9 mouse cellular contexts compared by ENCODE assay signal in genomic region chr13:93144336-93145167, GRCm38 (mm10). TPM values are rescaled to one million over a fixed set of nuclear protein-coding genes. Genes with fewer than 3 reads are reported as not detected.
DNase-seq lines count a peak whose midpoint lies in the region; ATAC-seq and TF ChIP-seq lines count a peak whose summit lies in the region.
"Had no signal": no experiment of that assay in that cellular context is flagged by ENCODE, and none has a peak within 500 bp of the region (broad histone marks: within the 10 kb centered on the region; RNA-seq: fewer than 3 reads in every experiment).

TSS of gene Cmya5 (minus strand) at chr13:93144724.

- no peak for TF ChIP-seq POLR2A in liver, adult 2 months (IDR thresholded peaks at IDR 0.05; ENCODE audit: extremely low read depth, insufficient read depth, low read length)

- peak; percentile 33; the same call in 1 of the 2 replicates for TF ChIP-seq CTCF in liver, adult 2 months (IDR thresholded peaks at IDR 0.05; ENCODE audit: low read depth, low read length)

- H3K36me3 ChIP-seq in forebrain, embryonic 11.5 days (ENCODE audit: control insufficient read depth, insufficient read depth, low read length), result no peaks in the 10 kb centered on the region
- H3K36me3 ChIP-seq in heart, embryonic 14.5 days (ENCODE audit: control insufficient read depth, insufficient read depth, low read length), result peaks cover 16% of the 10 kb centered on the region
- H3K36me3 ChIP-seq in liver, adult 2 months (ENCODE audit: control insufficient read depth, insufficient read depth, low read length), result peaks cover 14% of the 10 kb centered on the region
- 0 out of 2 replicates have a peak, but pooled peaks cover 1% of the 10 kb centered on the region for H3K36me3 ChIP-seq in splenic B cell, adult 2 months (ENCODE audit: control insufficient read depth, insufficient read depth, low read length, poor library complexity, severe bottlenecking)

- peak within 1 kb of the TSS; percentile 64 for H3K9ac ChIP-seq in forebrain, embryonic 11.5 days (ENCODE audit: low read length)
- H3K9ac ChIP-seq in heart, embryonic 14.5 days (ENCODE audit: low read length), result peak within 1 kb of the TSS; percentile 85
- peak within 1 kb of the TSS; percentile 37 for H3K9ac ChIP-seq in liver, adult 2 months (ENCODE audit: low read depth, low read length)

- no peaks in the 10 kb centered on the region for H3K27me3 ChIP-seq in forebrain, embryonic 11.5 days (ENCODE audit: control insufficient read depth, insufficient read depth, low read length)
- H3K27me3 ChIP-seq in heart, embryonic 14.5 days (ENCODE audit: control insufficient read depth, insufficient read depth, low read length), result no peaks in the 10 kb centered on the region
- H3K27me3 ChIP-seq in liver, adult 2 months (ENCODE audit: control insufficient read depth, insufficient read depth, low read length), result no peaks in the 10 kb centered on the region
- no peaks in the 10 kb centered on the region for H3K27me3 ChIP-seq in splenic B cell, adult 2 months (ENCODE audit: control insufficient read depth, insufficient read depth, low read length, poor library complexity, severe bottlenecking)
- H3K27me3 ChIP-seq: CH12.LX had no signal

- DNase-seq in B cell, adult 2 months, result peak; percentile 51 to 55
- peak; percentile 76 for DNase-seq in forebrain, embryonic 11.5 days (ENCODE audit: low spot score)
- DNase-seq in kidney, postnatal 10 days, result peak; percentile 94
- DNase-seq in liver, adult 2 months (ENCODE audit: extremely low read depth, low read depth, low spot score), result peak; percentile 73
- peak; percentile 58 for DNase-seq in splenic B cell, adult 2 months (ENCODE audit: low read depth, low spot score)

- peak within 1 kb of the TSS; percentile 39 for H3K4me3 ChIP-seq in forebrain, embryonic 11.5 days (ENCODE audit: low read depth, low read length)
- peak within 1 kb of the TSS; percentile 65 to 89 for H3K4me3 ChIP-seq in heart, embryonic 14.5 days (ENCODE audit: control insufficient read depth in 1 of 2, insufficient read depth in 1 of 2, low read depth in 1 of 2, low read length in 2 of 2)
- H3K4me3 ChIP-seq in liver, adult 2 months (ENCODE audit: insufficient read depth, low read depth, low read length), result peak within 1 kb of the TSS; percentile 34

- peak; percentile 75 for ATAC-seq in cerebellum, adult (ENCODE audit: insufficient number of reproducible peaks, low FRiP score, low TSS enrichment)
- peak; percentile 91 for ATAC-seq in forebrain, embryonic 11.5 days (replicated peaks; ENCODE audit: low FRiP score)
- peak; percentile 88 for ATAC-seq in heart, embryonic 14.5 days (ENCODE audit: insufficient number of reproducible peaks, insufficient read depth, low FRiP score, low read depth)
- ATAC-seq in monocyte, adult 5-6 weeks (replicated peaks; ENCODE audit: insufficient number of reproducible peaks, low FRiP score, low TSS enrichment, poor library complexity, severe bottlenecking), result peak; percentile 77

- no peak within 1 kb of the TSS for H3K27ac ChIP-seq in forebrain, embryonic 11.5 days (ENCODE audit: low read depth, low read length)
- peak within 1 kb of the TSS; percentile 95 to 97 for H3K27ac ChIP-seq in heart, embryonic 14.5 days (replicated peaks in 1 of 2; ENCODE audit: control insufficient read depth in 1 of 2, insufficient read depth in 1 of 2, low read depth in 2 of 2, low read length in 2 of 2)
- H3K27ac ChIP-seq in liver, adult 2 months (replicated peaks; ENCODE audit: insufficient read depth, low read depth, low read length), result no peak within 1 kb of the TSS

- under 1% methylated on average over 44 of the region's 45 CpGs for WGBS in forebrain, embryonic 11.5 days
- under 1% methylated on average over 44 of the region's 45 CpGs for WGBS in heart, embryonic 14.5 days
- WGBS in liver, adult 2 months, result 8% methylated on average over 45 of the region's 45 CpGs

- peak within 1 kb of the TSS; percentile 96 for H3K4me2 ChIP-seq in forebrain, embryonic 11.5 days (ENCODE audit: low read depth, low read length, severe bottlenecking)
- H3K4me2 ChIP-seq in heart, embryonic 14.5 days (ENCODE audit: low read length), result peak within 1 kb of the TSS; percentile 82

- no peaks in the 10 kb centered on the region for H3K79me2 ChIP-seq in liver, adult 2 months (ENCODE audit: control insufficient read depth, insufficient read depth, low read length)

- H3K4me1 ChIP-seq in forebrain, embryonic 11.5 days (replicated peaks; ENCODE audit: control insufficient read depth, insufficient read depth, low read length), result no peaks in the 10 kb centered on the region
- H3K4me1 ChIP-seq in heart, embryonic 14.5 days (ENCODE audit: control insufficient read depth in 2 of 2, insufficient read depth in 2 of 2, low read length in 2 of 2), result peaks cover 8 to 12% of the 10 kb centered on the region in 2 experiments
- H3K4me1 ChIP-seq in liver, adult 2 months (ENCODE audit: control insufficient read depth, insufficient read depth, low read length), result peaks cover 2% of the 10 kb centered on the region; the same call in 1 of the 2 replicates

- H3K9me3 ChIP-seq in forebrain, embryonic 11.5 days (ENCODE audit: control insufficient read depth, low read length), result no peaks in the 10 kb centered on the region
- H3K9me3 ChIP-seq in heart, embryonic 14.5 days (ENCODE audit: control insufficient read depth, low read length), result no peaks in the 10 kb centered on the region

RNA-seq across cellular contexts. Expression of gene Cmya5, which starts in this region (rescaled TPM):
- 0.13 TPM in 1 of 2 replicates, not detected in the other for polyA plus RNA-seq in forebrain, embryonic 11.5 days (2014; fragmentation: Nextera tagmentation; extraction: Ambion mirVana)
- polyA plus RNA-seq in heart, embryonic 14.5 days (2014; fragmentation: Nextera tagmentation; extraction: Ambion mirVana), result 11.1 and 11.3 TPM in 2 replicates
- total RNA-seq in liver, adult 2 months (2014; rRNA removed), result under 0.01 and 0.55 TPM in 2 replicates
- 0.02 TPM in 1 of 2 replicates, not detected in the other for polyA plus RNA-seq in liver, adult 2 months (2012; rRNA removed)
- 2.5 to 4.3 TPM (median 3.1 TPM) in 3 replicates for total RNA-seq in monocyte, adult 5-6 weeks (2017)

Comparison
In these comparisons a context has a peak if more than half of its experiments do, and no peak if none do; other contexts are left out.
1. RNA of gene Cmya5 (polyA plus RNA-seq): 11.1 to 11.3 TPM in heart, embryonic 14.5 days; 0.13 TPM in forebrain, embryonic 11.5 days and 0.02 TPM in liver, adult 2 months; every median in the first group is over 10 times any median in the second.
2. Peak in DNase-seq, ATAC-seq, H3K4me3 ChIP-seq, H3K9ac ChIP-seq and H3K4me2 ChIP-seq in forebrain, embryonic 11.5 days; RNA of the gene not detected or under 1 TPM.
3. Peak in DNase-seq, H3K4me3 ChIP-seq and H3K9ac ChIP-seq in liver, adult 2 months; RNA of the gene not detected or under 1 TPM.
4. H3K27ac ChIP-seq: peak in heart, embryonic 14.5 days (2 of 2); none in forebrain, embryonic 11.5 days (single experiment) and liver, adult 2 months (single experiment).
5. Peak in every context shown above with its lines, with median percentiles within 50 percentile points of each other: DNase-seq, ATAC-seq, H3K4me3 ChIP-seq and H3K9ac ChIP-seq.